Mouse (Mus musculus): Measurements from ENCODE around the gene Bcr. TPM values are rescaled to one million over a fixed set of nuclear protein-coding genes. Genes with fewer than 3 reads are reported as not detected.

The Bcr gene
- polyA plus RNA-seq, 1 experiment: 9.1 TPM

- Histone ChIP-seq H3K27ac (replicated peaks; ENCODE audit: low read depth, low read length) (no peak overlapping the region), H3K4me1 (ENCODE audit: control insufficient read depth, insufficient read depth, insufficient read length, low read length) (no peaks in the 10 kb centered on the region), H3K4me3 (ENCODE audit: insufficient read depth, low read depth, low read length) (no peak overlapping the region)
Measured at GRCm38 (mm10) chr10:75231876-75232275, 171.5 kb downstream of the Bcr start.

DNA sequence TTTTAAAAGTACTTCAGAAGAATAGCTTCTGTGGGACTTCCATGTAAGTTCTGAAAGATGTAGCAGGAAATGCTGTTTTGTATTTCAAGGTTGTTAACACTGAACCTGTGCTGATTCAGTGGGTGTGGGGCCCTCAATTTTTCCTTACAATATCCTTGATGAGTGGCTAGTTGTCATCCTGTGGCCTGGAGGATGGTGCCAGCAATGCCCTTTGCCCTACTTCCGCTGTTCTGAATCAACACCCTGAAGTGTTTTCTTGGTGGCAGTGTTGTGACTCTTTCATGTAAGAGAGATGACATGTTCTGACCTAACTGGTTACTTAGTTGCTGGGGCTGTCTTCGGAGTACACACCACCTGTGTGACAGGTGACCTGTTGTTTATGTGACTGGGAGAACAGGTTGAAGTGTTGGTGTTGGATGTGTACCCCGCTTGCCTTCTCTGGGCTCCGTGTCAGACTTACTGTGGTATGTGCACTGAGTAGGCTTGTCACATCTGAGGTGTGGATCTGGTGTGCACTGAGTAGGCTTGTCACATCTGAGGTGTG is 172.3 kb downstream of the Bcr start:
- H3K27ac ChIP-seq (replicated peaks; ENCODE audit: low read depth, low read length): no peak overlapping the region
- H3K4me1 ChIP-seq (ENCODE audit: control insufficient read depth, insufficient read depth, insufficient read length, low read length): no peaks in the 10 kb centered on the region
- no peak overlapping the region for H3K4me3 ChIP-seq (ENCODE audit: insufficient read depth, low read depth, low read length)

DNA sequence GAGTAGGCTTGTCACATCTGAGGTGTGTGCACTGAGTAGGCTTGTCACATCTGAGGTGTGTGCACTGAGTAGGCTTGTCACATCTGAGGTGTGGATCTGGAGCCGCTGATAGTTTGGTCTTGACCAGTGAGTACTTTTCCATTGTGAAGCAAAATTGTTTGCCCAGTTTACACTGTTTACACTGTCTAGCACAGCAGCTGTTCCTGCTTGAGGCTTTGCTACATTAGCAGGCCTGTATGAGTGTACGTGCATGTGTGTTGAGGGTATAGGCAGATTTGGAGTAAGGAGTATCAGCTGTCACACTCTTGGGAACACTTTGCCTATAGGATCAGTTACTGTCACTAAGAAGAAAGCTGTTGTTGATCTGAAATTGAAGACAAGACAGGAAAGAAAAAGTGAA is 173.1 kb downstream of the Bcr start:
- Histone ChIP-seq H3K27ac (replicated peaks; ENCODE audit: low read depth, low read length) (no peak overlapping the region), H3K4me1 (ENCODE audit: control insufficient read depth, insufficient read depth, insufficient read length, low read length) (no peaks in the 10 kb centered on the region), H3K4me3 (ENCODE audit: insufficient read depth, low read depth, low read length) (no peak overlapping the region)

Other genes with a start within 250 kb of the Bcr start
- not detected in 2 replicates for gene Gnaz, start 93.4 kb upstream of the Bcr start, polyA plus RNA-seq (2012; ENCODE audit: insufficient read depth, insufficient read length, missing spikeins)
- not detected in 2 replicates for gene Rsph14, start 28.0 kb upstream of the Bcr start, polyA plus RNA-seq (2012; ENCODE audit: insufficient read depth, insufficient read length, missing spikeins)
- gene Rab36, start 23.5 kb upstream of the Bcr start, polyA plus RNA-seq (2012; ENCODE audit: insufficient read depth, insufficient read length, missing spikeins): not detected in 2 replicates
- 12.3 and 15.1 TPM in 2 replicates for gene Specc1l, start 151.5 kb downstream of the Bcr start, polyA plus RNA-seq (2012; ENCODE audit: insufficient read depth, insufficient read length, missing spikeins)

Data from brown adipose tissue, adult 24 weeks (tissue).